Mouse (Mus musculus) midbrain, embryonic 14.5 days (tissue): ENCODE data around the gene Wnt7a. TPM values are rescaled to one million over a fixed set of nuclear protein-coding genes. Genes with fewer than 3 reads are reported as not detected.

Source experiments
- polyA plus RNA-seq: library from polyadenylated mRNA; unstranded; fragments of >200 nt; fragmentation: Nextera tagmentation; extraction: Ambion mirVana; gene quantifications from 2 replicates; pipeline ENCODE4 v1.2.1, GENCODE M21; 2014

The Wnt7a gene
- polyA plus RNA-seq, 1 experiment from 2014 or later, result 11.3 TPM

Other genes starting within 250 kb of the Wnt7a start
- gene Fbln2, start 198.9 kb downstream of the Wnt7a start, polyA plus RNA-seq, result 4.8 and 12.0 TPM in 2 replicates
- gene Chchd4, start 62.2 kb upstream of the Wnt7a start, polyA plus RNA-seq, result 31.6 and 38.9 TPM in 2 replicates
- 44.3 and 51.8 TPM in 2 replicates for gene Tmem43, start 62.3 kb upstream of the Wnt7a start, polyA plus RNA-seq
- 16.9 and 18.1 TPM in 2 replicates for gene Xpc, start 104.5 kb upstream of the Wnt7a start, polyA plus RNA-seq
- 174 and 187 TPM in 2 replicates for gene Lsm3, start 104.6 kb upstream of the Wnt7a start, polyA plus RNA-seq